Mouse (Mus musculus): ENCODE results near the gene Hmga1. TPM values are rescaled to one million over a fixed set of nuclear protein-coding genes. Genes with fewer than 3 reads are reported as not detected.

Hmga1 gene
- total and polyA plus RNA-seq, 2 experiments, result 5.7 to 21.4 TPM

- Histone ChIP-seq H3K27me3 (ENCODE audit: control insufficient read depth, insufficient read depth, low read length) (no peaks in the 10 kb centered on the region), H3K9ac (ENCODE audit: low read depth, low read length) (no peak overlapping the region), H3K79me2 (ENCODE audit: control insufficient read depth, insufficient read depth, low read length) (peaks cover 12% of the 10 kb centered on the region; the same call in 1 of the 2 replicates), H3K36me3 (ENCODE audit: control insufficient read depth, insufficient read depth, low read length) (no peaks in the 10 kb centered on the region), H3K4me1 (ENCODE audit: control insufficient read depth, insufficient read depth, low read length) (peaks cover 6% of the 10 kb centered on the region), H3K4me3 (ENCODE audit: insufficient read depth, low read depth, low read length) (no peak overlapping the region), H3K27ac (replicated peaks; ENCODE audit: insufficient read depth, low read depth, low read length) (0 out of 2 replicates have a peak overlapping the region, but pooled peaks have one; percentile 3)
- DNase-seq (ENCODE audit: extremely low read depth, low read depth, low spot score), result no peak
- 76% methylated on average over 12 of the region's 12 CpGs for WGBS
- no peak for TF ChIP-seq POLR2A (IDR thresholded peaks at IDR 0.05; ENCODE audit: extremely low read depth, insufficient read depth, low read length)
- TF ChIP-seq CTCF (IDR thresholded peaks at IDR 0.05; ENCODE audit: low read depth, low read length), result peak; percentile 36; the same call in 1 of the 2 replicates
Observed at GRCm38 (mm10) chr17:27591826-27592564, 35.7 kb downstream of the Hmga1 start.

- H3K4me1 ChIP-seq (ENCODE audit: control insufficient read depth, insufficient read depth, low read length), result peaks cover 6% of the 10 kb centered on the region
- no peak overlapping the region for H3K4me3 ChIP-seq (ENCODE audit: insufficient read depth, low read depth, low read length)
- no peak for DNase-seq (ENCODE audit: extremely low read depth, low read depth, low spot score)
- peaks cover 12% of the 10 kb centered on the region; the same call in 1 of the 2 replicates for H3K79me2 ChIP-seq (ENCODE audit: control insufficient read depth, insufficient read depth, low read length)
- no peaks in the 10 kb centered on the region for H3K27me3 ChIP-seq (ENCODE audit: control insufficient read depth, insufficient read depth, low read length)
- no peak overlapping the region for H3K27ac ChIP-seq (replicated peaks; ENCODE audit: insufficient read depth, low read depth, low read length)
- TF ChIP-seq POLR2A (IDR thresholded peaks at IDR 0.05; ENCODE audit: extremely low read depth, insufficient read depth, low read length), result no peak
- no peak for TF ChIP-seq CTCF (IDR thresholded peaks at IDR 0.05; ENCODE audit: low read depth, low read length)
- 95% methylated on average over 7 of the region's 7 CpGs for WGBS
- no peak overlapping the region for H3K9ac ChIP-seq (ENCODE audit: low read depth, low read length)
- no peaks in the 10 kb centered on the region for H3K36me3 ChIP-seq (ENCODE audit: control insufficient read depth, insufficient read depth, low read length)
Observed at GRCm38 (mm10) chr17:27592565-27592910, 36.2 kb downstream of the Hmga1 start.

- WGBS, result 89% methylated on average over 15 of the region's 15 CpGs
- Histone ChIP-seq H3K4me1 (ENCODE audit: control insufficient read depth, insufficient read depth, low read length) (no peaks in the 10 kb centered on the region), H3K79me2 (ENCODE audit: control insufficient read depth, insufficient read depth, low read length) (peaks cover 18% of the 10 kb centered on the region; the same call in 1 of the 2 replicates), H3K4me3 (ENCODE audit: insufficient read depth, low read depth, low read length) (no peak overlapping the region), H3K27me3 (ENCODE audit: control insufficient read depth, insufficient read depth, low read length) (no peaks in the 10 kb centered on the region), H3K27ac (replicated peaks; ENCODE audit: insufficient read depth, low read depth, low read length) (no peak overlapping the region), H3K9ac (ENCODE audit: low read depth, low read length) (no peak overlapping the region), H3K36me3 (ENCODE audit: control insufficient read depth, insufficient read depth, low read length) (no peaks in the 10 kb centered on the region)
- no peak for DNase-seq (ENCODE audit: extremely low read depth, low read depth, low spot score)
- no peak for TF ChIP-seq CTCF (IDR thresholded peaks at IDR 0.05; ENCODE audit: low read depth, low read length)
- TF ChIP-seq POLR2A (IDR thresholded peaks at IDR 0.05; ENCODE audit: extremely low read depth, insufficient read depth, low read length), result no peak
Observed at GRCm38 (mm10) chr17:27595659-27596375, 39.5 kb downstream of the Hmga1 start.

GRCm38 (mm10) chr17:27596376-27597190 is 40.3 kb downstream of the Hmga1 start:
- Histone ChIP-seq H3K36me3 (ENCODE audit: control insufficient read depth, insufficient read depth, low read length) (no peaks in the 10 kb centered on the region), H3K27me3 (ENCODE audit: control insufficient read depth, insufficient read depth, low read length) (no peaks in the 10 kb centered on the region), H3K4me3 (ENCODE audit: insufficient read depth, low read depth, low read length) (no peak overlapping the region), H3K27ac (replicated peaks; ENCODE audit: insufficient read depth, low read depth, low read length) (no peak overlapping the region), H3K4me1 (ENCODE audit: control insufficient read depth, insufficient read depth, low read length) (no peaks in the 10 kb centered on the region), H3K9ac (ENCODE audit: low read depth, low read length) (no peak overlapping the region), H3K79me2 (ENCODE audit: control insufficient read depth, insufficient read depth, low read length) (peaks cover 25% of the 10 kb centered on the region; the same call in 1 of the 2 replicates)
- TF ChIP-seq POLR2A (IDR thresholded peaks at IDR 0.05; ENCODE audit: extremely low read depth, insufficient read depth, low read length) (no peak), CTCF (IDR thresholded peaks at IDR 0.05; ENCODE audit: low read depth, low read length) (no peak)
- 89% methylated on average over 21 of the region's 21 CpGs for WGBS
- DNase-seq (ENCODE audit: extremely low read depth, low read depth, low spot score), result no peak

- H3K4me3 ChIP-seq (ENCODE audit: insufficient read depth, low read depth, low read length), result no peak overlapping the region
- no peak overlapping the region for H3K9ac ChIP-seq (ENCODE audit: low read depth, low read length)
- no peaks in the 10 kb centered on the region for H3K4me1 ChIP-seq (ENCODE audit: control insufficient read depth, insufficient read depth, low read length)
- no peak overlapping the region for H3K27ac ChIP-seq (replicated peaks; ENCODE audit: insufficient read depth, low read depth, low read length)
- no peak for DNase-seq (ENCODE audit: extremely low read depth, low read depth, low spot score)
- no peaks in the 10 kb centered on the region for H3K27me3 ChIP-seq (ENCODE audit: control insufficient read depth, insufficient read depth, low read length)
- TF ChIP-seq POLR2A (IDR thresholded peaks at IDR 0.05; ENCODE audit: extremely low read depth, insufficient read depth, low read length) (no peak), CTCF (IDR thresholded peaks at IDR 0.05; ENCODE audit: low read depth, low read length) (no peak)
- H3K36me3 ChIP-seq (ENCODE audit: control insufficient read depth, insufficient read depth, low read length), result no peaks in the 10 kb centered on the region
- H3K79me2 ChIP-seq (ENCODE audit: control insufficient read depth, insufficient read depth, low read length), result peaks cover 52% of the 10 kb centered on the region
- WGBS, result 73% methylated on average over 3 of the region's 3 CpGs
Observed at GRCm38 (mm10) chr17:27600286-27600685, 44.0 kb downstream of the Hmga1 start.
